Mouse (Mus musculus) kidney, adult 2 months (tissue): ENCODE measurements around the gene Rabepk.
A peak's percentile ranks its signal among the peaks of the same experiment; 100 is the strongest.

ENCODE experiments used
- CTCF ChIP-seq: fragments of 200-500 bp; conservative IDR thresholded peaks from 2 replicates; pipeline ENCODE4 v1.5.1; 2011; ENCODE audit warnings: low read depth, mild to moderate bottlenecking, control low read depth, low read length, moderate library complexity, mixed read lengths; ENCODE audit not compliant: insufficient read depth, insufficient read length
- POLR2A ChIP-seq: fragments of 200-500 bp; IDR thresholded peaks from one replicate; pipeline ENCODE4 v1.6.1; 2011; ENCODE audit warnings: low read depth, low read length, control low read depth

DNA sequence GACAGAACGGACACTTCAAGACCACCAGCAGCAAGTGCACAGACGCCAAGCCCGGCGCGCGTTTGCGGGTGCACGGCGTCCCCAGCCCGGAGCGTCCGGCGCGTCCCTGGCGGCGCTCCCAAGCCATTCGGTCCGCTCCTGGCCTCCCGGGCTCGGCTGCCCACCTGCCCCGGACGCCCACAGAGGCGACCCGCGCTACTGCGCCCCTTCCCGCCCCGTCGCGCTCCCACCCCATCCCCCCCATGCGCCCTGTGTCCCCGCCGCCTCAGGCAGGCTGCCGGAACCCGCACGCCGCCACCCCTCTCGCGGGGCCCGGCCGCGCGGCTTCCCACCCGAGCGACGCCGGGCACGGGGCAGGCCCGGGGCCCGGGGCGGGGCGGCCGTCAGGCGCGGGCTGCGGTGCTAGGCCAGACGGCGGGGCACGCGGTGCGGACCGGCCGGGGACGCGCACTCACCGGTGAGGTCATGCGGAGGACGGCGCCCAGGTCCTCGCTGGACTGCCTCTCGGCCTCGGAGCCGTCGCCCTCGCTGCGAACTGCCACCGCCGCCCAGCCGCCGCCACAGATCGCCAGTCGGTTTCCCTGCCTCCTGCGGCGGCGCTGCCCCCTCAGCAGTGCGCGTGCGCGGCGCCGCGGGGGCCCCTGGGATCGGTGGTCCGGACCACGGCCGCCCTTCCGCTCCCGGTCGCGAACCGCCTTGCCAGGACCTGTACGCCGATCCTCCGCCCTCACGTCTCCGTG lies 45.7 kb downstream of the Rabepk start:
- TF ChIP-seq CTCF (no peak), POLR2A (peak; percentile 46)
